Mouse (Mus musculus): ENCODE data around the gene Xdh. TPM values are rescaled to one million over a fixed set of nuclear protein-coding genes. Genes with fewer than 3 reads are reported as not detected.

Gene Xdh
- polyA plus RNA-seq, 1 experiment from 2014 or later = 0.24 TPM

DNA sequence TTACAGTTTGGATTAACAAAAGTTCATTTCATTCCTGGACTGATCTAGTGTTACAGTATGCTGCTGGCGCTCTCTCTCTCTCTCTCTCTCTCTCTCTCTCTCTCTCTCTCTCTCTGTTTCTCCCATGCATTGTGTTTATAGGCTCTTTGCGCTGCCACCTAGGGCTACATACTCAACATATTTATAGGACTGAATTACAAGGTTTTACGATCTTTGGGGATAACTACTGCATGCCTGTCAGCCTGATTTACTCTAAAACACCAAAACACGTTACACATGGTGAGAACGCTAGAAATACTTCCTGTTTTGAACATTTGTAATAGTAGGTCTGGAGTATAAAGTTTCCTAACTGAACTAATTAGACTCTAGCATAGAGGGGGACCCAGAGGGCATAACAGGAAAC, 47.8 kb downstream of the Xdh start:
- Histone ChIP-seq H3K36me3 (replicated peaks; ENCODE audit: control insufficient read depth, insufficient read depth) (no peaks in the 10 kb centered on the region), H3K9me3 (ENCODE audit: control insufficient read depth, low read length) (no peaks in the 10 kb centered on the region), H3K27ac (no peak overlapping the region), H3K9ac (no peak overlapping the region), H3K4me1 (replicated peaks; ENCODE audit: control insufficient read depth, insufficient read depth, low read length) (no peaks in the 10 kb centered on the region), H3K27me3 (ENCODE audit: control insufficient read depth, insufficient read depth, low read length) (no peaks in the 10 kb centered on the region), H3K4me3 (replicated peaks; ENCODE audit: low read length) (no peak overlapping the region), H3K4me2 (replicated peaks) (no peak overlapping the region)
- no peak for ATAC-seq (ENCODE audit: low FRiP score)
- 76% methylated on average over 5 of the region's 5 CpGs for WGBS
- DNase-seq (ENCODE audit: low spot score) = no peak

DNA sequence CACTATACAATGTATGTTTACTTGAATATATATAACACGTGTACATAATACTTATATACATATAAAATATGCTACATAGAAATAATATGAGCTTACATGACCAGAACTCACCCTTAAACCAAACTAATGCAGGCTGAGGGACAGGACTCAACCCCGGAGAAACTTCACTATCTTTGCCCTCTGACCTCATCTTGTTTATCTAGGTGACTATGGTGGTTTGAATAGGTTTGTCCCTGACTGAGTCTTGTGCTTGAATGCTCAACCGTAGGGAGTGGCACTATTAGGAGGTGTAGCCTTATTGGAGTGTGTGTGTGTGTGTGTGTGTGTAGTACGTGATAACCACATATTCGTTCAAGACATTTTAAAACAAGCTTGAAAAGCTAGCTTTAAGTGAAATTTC, 55.6 kb downstream of the Xdh start:
- Histone ChIP-seq H3K27ac (no peak overlapping the region), H3K4me1 (replicated peaks; ENCODE audit: control insufficient read depth, insufficient read depth, low read length) (no peaks in the 10 kb centered on the region), H3K4me3 (replicated peaks; ENCODE audit: low read length) (no peak overlapping the region), H3K4me2 (replicated peaks) (no peak overlapping the region), H3K9ac (no peak overlapping the region), H3K27me3 (ENCODE audit: control insufficient read depth, insufficient read depth, low read length) (no peaks in the 10 kb centered on the region), H3K9me3 (ENCODE audit: control insufficient read depth, low read length) (no peaks in the 10 kb centered on the region), H3K36me3 (replicated peaks; ENCODE audit: control insufficient read depth, insufficient read depth) (no peaks in the 10 kb centered on the region)
- 91% methylated on average over 5 of the region's 5 CpGs for WGBS
- DNase-seq (ENCODE audit: low spot score) = no peak
- ATAC-seq (ENCODE audit: low FRiP score) = no peak

DNA sequence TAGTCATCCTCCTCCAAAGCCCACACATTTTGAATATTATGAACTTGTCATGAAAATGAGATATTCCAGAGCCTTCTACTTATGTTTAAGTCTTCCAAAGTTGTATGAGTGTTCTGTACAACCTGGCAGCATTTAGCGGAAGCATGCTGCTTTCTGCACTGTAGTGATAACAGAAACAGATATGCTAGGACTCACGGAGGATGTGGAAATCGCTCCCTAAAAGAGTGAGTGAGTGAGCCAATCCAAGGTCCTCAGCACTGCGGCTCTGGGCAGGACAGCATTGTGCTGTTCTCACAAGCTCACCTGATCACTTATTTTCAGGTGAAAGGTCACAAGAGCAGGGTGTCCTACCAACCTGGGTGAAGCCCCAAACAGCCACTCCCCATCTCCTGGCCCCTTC, 56.2 kb downstream of the Xdh start:
- Histone ChIP-seq H3K4me3 (replicated peaks; ENCODE audit: low read length) (no peak overlapping the region), H3K9ac (no peak overlapping the region), H3K27ac (no peak overlapping the region), H3K9me3 (ENCODE audit: control insufficient read depth, low read length) (no peaks in the 10 kb centered on the region), H3K27me3 (ENCODE audit: control insufficient read depth, insufficient read depth, low read length) (no peaks in the 10 kb centered on the region), H3K4me2 (replicated peaks) (no peak overlapping the region), H3K36me3 (replicated peaks; ENCODE audit: control insufficient read depth, insufficient read depth) (no peaks in the 10 kb centered on the region), H3K4me1 (replicated peaks; ENCODE audit: control insufficient read depth, insufficient read depth, low read length) (no peaks in the 10 kb centered on the region)
- no peak for DNase-seq (ENCODE audit: low spot score)
- ATAC-seq (ENCODE audit: low FRiP score) = no peak
- 96% methylated on average over 4 of the region's 4 CpGs for WGBS

DNA sequence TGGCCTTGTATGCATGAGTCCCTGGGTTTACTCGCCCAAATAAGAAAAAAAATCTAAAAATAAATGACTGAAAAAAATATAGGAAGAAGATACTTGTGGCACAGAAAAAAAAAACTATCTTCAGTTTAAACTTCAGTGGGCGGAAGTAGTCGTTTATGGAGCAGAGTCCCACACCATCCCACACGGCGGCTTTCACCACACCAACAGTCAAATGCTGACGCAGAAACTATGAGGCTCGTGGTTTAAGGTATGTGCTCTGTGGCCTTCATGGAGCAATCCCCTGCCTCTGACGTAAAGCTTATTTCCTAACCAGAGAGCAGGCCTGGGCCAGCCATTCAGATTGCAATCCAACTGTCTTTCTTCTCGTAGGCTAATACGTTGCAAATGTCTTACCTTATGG, 56.8 kb downstream of the Xdh start:
- no peaks in the 10 kb centered on the region for H3K4me1 ChIP-seq (replicated peaks; ENCODE audit: control insufficient read depth, insufficient read depth, low read length)
- ATAC-seq (ENCODE audit: low FRiP score) = no peak
- H3K27me3 ChIP-seq (ENCODE audit: control insufficient read depth, insufficient read depth, low read length) = no peaks in the 10 kb centered on the region
- no peak overlapping the region for H3K9ac ChIP-seq
- no peak overlapping the region for H3K27ac ChIP-seq
- H3K4me2 ChIP-seq (replicated peaks) = no peak overlapping the region
- H3K9me3 ChIP-seq (ENCODE audit: control insufficient read depth, low read length) = no peaks in the 10 kb centered on the region
- no peak for DNase-seq (ENCODE audit: low spot score)
- 91% methylated on average over 10 of the region's 10 CpGs for WGBS
- no peak overlapping the region for H3K4me3 ChIP-seq (replicated peaks; ENCODE audit: low read length)
- H3K36me3 ChIP-seq (replicated peaks; ENCODE audit: control insufficient read depth, insufficient read depth) = no peaks in the 10 kb centered on the region

DNA sequence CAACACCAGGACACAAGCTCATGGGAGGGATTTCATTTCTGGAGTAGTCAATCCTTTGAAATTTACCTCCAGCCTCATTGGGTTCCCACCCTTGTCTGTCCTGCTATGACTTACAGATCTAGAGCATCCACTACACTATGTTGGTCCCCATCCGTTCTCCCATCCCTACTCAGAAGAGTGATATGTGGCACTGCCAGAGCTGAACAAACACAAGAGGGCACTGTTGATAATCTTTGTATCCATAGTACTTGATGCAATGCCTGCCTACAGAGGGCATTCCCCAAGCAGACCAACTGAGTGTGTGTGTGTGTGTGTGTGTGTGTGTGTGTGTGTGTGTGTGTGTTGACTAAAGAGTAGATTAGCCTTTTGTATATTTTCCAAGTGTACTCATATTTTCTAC, 58.4 kb downstream of the Xdh start:
- Histone ChIP-seq H3K4me2 (replicated peaks) (no peak overlapping the region), H3K9ac (no peak overlapping the region), H3K27me3 (ENCODE audit: control insufficient read depth, insufficient read depth, low read length) (no peaks in the 10 kb centered on the region), H3K4me1 (replicated peaks; ENCODE audit: control insufficient read depth, insufficient read depth, low read length) (no peaks in the 10 kb centered on the region), H3K9me3 (ENCODE audit: control insufficient read depth, low read length) (no peaks in the 10 kb centered on the region), H3K36me3 (replicated peaks; ENCODE audit: control insufficient read depth, insufficient read depth) (no peaks in the 10 kb centered on the region), H3K4me3 (replicated peaks; ENCODE audit: low read length) (no peak overlapping the region), H3K27ac (no peak overlapping the region)
- DNase-seq (ENCODE audit: low spot score) (no peak), ATAC-seq (ENCODE audit: low FRiP score) (no peak)
- 80% methylated on average over 1 of the region's 1 CpGs for WGBS

DNA sequence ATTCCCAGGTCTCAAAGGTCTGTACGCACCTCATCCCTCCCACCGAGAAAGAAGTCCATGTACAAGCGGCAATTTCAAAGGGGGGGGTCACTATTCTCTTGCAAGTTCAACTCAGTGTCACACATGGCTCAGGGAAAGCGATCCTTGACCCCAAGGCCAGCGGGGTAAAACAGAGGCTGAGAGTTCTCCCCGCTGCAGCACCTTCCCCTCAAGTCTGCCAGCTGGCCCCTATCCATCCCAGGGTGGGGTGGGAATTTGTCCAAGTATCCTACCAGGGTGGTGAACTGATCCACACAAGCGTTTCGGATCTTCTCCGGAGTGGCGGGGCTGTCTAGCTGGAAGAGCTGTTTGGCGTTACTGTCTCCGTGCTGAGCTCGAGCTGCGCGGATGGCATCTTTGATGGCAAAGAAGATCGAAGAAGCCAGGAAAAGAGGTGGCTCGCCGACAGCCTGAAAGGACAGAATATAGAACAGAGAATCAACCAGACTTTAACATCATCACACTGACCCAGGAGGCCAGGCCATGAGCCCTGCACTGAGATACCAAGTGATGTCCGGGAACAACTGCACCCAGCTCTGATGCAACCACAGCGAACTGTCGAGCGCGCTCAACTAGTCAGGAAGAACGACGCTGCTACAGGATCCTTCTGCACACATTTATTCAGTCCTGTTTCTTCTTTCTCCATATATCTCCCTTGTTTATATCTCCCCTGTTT, 63.8 kb downstream of the Xdh start:
- H3K4me3 ChIP-seq (replicated peaks; ENCODE audit: low read length) = no peak overlapping the region
- DNase-seq (ENCODE audit: low spot score) (no peak), ATAC-seq (ENCODE audit: low FRiP score) (no peak)
- WGBS = 87% methylated on average over 25 of the region's 25 CpGs
- no peak overlapping the region for H3K9ac ChIP-seq
- no peak overlapping the region for H3K27ac ChIP-seq
- H3K27me3 ChIP-seq (ENCODE audit: control insufficient read depth, insufficient read depth, low read length) = no peaks in the 10 kb centered on the region
- H3K9me3 ChIP-seq (ENCODE audit: control insufficient read depth, low read length) = no peaks in the 10 kb centered on the region
- H3K4me2 ChIP-seq (replicated peaks) = no peak overlapping the region
- H3K36me3 ChIP-seq (replicated peaks; ENCODE audit: control insufficient read depth, insufficient read depth) = no peaks in the 10 kb centered on the region
- no peaks in the 10 kb centered on the region for H3K4me1 ChIP-seq (replicated peaks; ENCODE audit: control insufficient read depth, insufficient read depth, low read length)

DNA sequence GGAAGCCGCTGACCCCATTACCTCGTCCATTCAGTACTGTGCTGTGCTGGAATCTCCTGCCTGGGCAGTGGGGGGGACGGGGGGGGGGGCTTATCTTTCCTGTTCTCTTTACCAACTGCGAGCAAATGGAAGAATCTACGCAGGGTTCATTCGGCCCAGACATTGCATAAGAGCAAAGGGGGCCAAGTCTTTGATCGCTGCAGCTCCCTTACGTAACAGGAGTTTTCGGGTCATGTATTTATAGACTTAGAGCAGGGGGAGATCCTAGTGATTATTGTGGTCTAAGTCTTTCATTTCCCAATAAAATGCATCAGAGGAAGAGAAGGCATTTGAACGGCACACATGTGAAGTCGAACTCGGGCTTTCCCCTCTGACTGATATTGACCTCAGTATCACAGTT, 66.7 kb downstream of the Xdh start:
- H3K4me3 ChIP-seq (replicated peaks; ENCODE audit: low read length) = no peak overlapping the region
- H3K27ac ChIP-seq = no peak overlapping the region
- ATAC-seq (ENCODE audit: low FRiP score) (no peak), DNase-seq (ENCODE audit: low spot score) (no peak)
- WGBS = 86% methylated on average over 12 of the region's 12 CpGs
- H3K27me3 ChIP-seq (ENCODE audit: control insufficient read depth, insufficient read depth, low read length) = no peaks in the 10 kb centered on the region
- no peak overlapping the region for H3K4me2 ChIP-seq (replicated peaks)
- no peak overlapping the region for H3K9ac ChIP-seq
- no peaks in the 10 kb centered on the region for H3K9me3 ChIP-seq (ENCODE audit: control insufficient read depth, low read length)
- H3K4me1 ChIP-seq (replicated peaks; ENCODE audit: control insufficient read depth, insufficient read depth, low read length) = no peaks in the 10 kb centered on the region
- no peaks in the 10 kb centered on the region for H3K36me3 ChIP-seq (replicated peaks; ENCODE audit: control insufficient read depth, insufficient read depth)

DNA sequence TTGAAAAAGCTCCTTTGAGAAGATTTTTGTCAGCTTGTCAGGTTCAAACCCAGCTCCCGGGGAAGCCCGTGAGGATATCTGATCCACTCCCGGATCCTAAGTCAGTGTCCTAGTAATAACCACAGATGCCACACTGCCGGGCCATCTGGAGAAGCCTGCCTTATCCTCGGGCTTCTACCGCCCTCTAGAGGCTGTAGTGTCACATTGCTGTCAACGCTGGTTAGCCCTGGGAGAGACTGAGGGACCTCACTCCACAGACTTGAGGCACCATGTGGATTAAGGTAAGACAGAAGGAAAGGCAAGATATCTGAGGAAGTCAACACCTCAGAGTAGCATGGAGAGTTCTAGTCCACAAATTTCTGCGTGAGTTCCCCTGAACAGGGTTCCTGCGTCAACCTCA, 67.8 kb downstream of the Xdh start:
- no peaks in the 10 kb centered on the region for H3K9me3 ChIP-seq (ENCODE audit: control insufficient read depth, low read length)
- WGBS = 9% methylated on average over 9 of the region's 9 CpGs
- H3K4me1 ChIP-seq (replicated peaks; ENCODE audit: control insufficient read depth, insufficient read depth, low read length) = no peaks in the 10 kb centered on the region
- H3K4me3 ChIP-seq (replicated peaks; ENCODE audit: low read length) = no peak overlapping the region
- no peaks in the 10 kb centered on the region for H3K36me3 ChIP-seq (replicated peaks; ENCODE audit: control insufficient read depth, insufficient read depth)
- H3K9ac ChIP-seq = no peak overlapping the region
- no peak overlapping the region for H3K27ac ChIP-seq
- H3K4me2 ChIP-seq (replicated peaks) = no peak overlapping the region
- ATAC-seq (ENCODE audit: low FRiP score) = peak; percentile 88
- H3K27me3 ChIP-seq (ENCODE audit: control insufficient read depth, insufficient read depth, low read length) = no peaks in the 10 kb centered on the region
- DNase-seq (ENCODE audit: low spot score) = peak; percentile 96

DNA sequence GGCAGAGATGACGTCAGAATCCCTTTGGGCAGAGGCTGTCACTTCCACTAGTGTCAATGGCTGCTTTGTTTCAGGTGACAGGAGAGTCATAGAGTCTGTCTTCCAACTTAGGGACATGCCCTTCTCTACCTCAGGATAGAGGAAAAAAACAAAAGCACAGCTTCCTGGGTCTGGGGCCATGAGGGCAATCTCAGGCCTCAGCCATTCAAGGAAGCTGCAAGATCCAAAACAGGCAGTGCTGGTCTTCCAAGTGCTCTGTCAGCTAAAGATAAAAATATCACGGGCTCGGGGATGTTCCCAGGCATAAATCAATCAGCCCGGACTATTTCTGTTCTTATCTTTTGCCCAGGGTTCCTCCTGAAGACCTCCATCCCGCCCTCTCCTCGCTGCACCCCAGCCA, 68.7 kb downstream of the Xdh start:
- no peak for ATAC-seq (ENCODE audit: low FRiP score)
- WGBS = 82% methylated on average over 6 of the region's 6 CpGs

DNA sequence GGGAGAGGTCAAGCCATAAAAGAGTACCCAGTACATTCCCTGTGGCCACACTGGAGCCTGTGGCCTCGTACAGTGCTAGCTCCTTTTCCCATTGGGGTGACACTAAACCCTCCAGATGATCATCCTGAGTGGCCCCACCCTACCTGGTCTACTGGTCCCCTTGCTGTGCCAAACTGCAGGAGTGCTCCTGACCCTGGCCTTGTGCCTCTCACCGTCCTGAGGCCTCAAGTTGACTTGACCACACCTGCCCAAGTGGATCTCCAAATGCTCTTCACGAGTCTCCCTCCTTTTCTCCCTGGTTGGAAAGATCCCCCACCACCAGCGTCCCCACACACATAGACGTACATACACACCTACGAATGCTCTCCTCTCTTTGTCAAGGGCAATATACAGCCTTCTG, 69.7 kb downstream of the Xdh start:
- Histone ChIP-seq H3K36me3 (replicated peaks; ENCODE audit: control insufficient read depth, insufficient read depth) (no peaks in the 10 kb centered on the region), H3K9me3 (ENCODE audit: control insufficient read depth, low read length) (no peaks in the 10 kb centered on the region), H3K4me1 (replicated peaks; ENCODE audit: control insufficient read depth, insufficient read depth, low read length) (no peaks in the 10 kb centered on the region), H3K27me3 (ENCODE audit: control insufficient read depth, insufficient read depth, low read length) (no peaks in the 10 kb centered on the region), H3K27ac (no peak overlapping the region), H3K4me3 (replicated peaks; ENCODE audit: low read length) (no peak overlapping the region), H3K4me2 (replicated peaks) (no peak overlapping the region), H3K9ac (no peak overlapping the region)
- 89% methylated on average over 6 of the region's 6 CpGs for WGBS
- DNase-seq (ENCODE audit: low spot score) (no peak), ATAC-seq (ENCODE audit: low FRiP score) (no peak)

More for the DNA sequence above, 68.7 kb downstream of the Xdh start:
- DNase-seq (ENCODE audit: low spot score) = no peak
- Histone ChIP-seq H3K4me2 (replicated peaks) (no peak overlapping the region), H3K27ac (no peak overlapping the region), H3K9ac (no peak overlapping the region), H3K27me3 (ENCODE audit: control insufficient read depth, insufficient read depth, low read length) (no peaks in the 10 kb centered on the region), H3K9me3 (ENCODE audit: control insufficient read depth, low read length) (no peaks in the 10 kb centered on the region), H3K4me1 (replicated peaks; ENCODE audit: control insufficient read depth, insufficient read depth, low read length) (no peaks in the 10 kb centered on the region), H3K4me3 (replicated peaks; ENCODE audit: low read length) (no peak overlapping the region), H3K36me3 (replicated peaks; ENCODE audit: control insufficient read depth, insufficient read depth) (no peaks in the 10 kb centered on the region)

All from hindbrain, embryonic 14.5 days (tissue).